Mouse (Mus musculus) neural tube, embryonic 15.5 days (tissue): ENCODE measurements around the gene Slc2a13. TPM values are rescaled to one million over a fixed set of nuclear protein-coding genes. Genes with fewer than 3 reads are reported as not detected.
A peak's percentile ranks its signal among the peaks of the same experiment; 100 is the strongest.

ENCODE experiments used
- ATAC-seq: fragments of 200-750 bp; cut with Nextera tagmentation; 2 replicates; pipeline ENCODE4 v1.8.0; 2017; ENCODE audit warnings: mild to moderate bottlenecking, moderate TSS enrichment, moderate library complexity; ENCODE audit not compliant: low FRiP score
- H3K27ac ChIP-seq: fragments of 300-500 bp; sonication (generic); replicated peaks from 2 replicates; pipeline ENCODE4 v1.5.1; 2015; ENCODE audit warnings: mild to moderate bottlenecking, inconsistent platforms
- H3K27me3 ChIP-seq: fragments of 300-500 bp; sonication (generic); replicated peaks from 2 replicates; pipeline ENCODE4 v1.6.1; 2015; ENCODE audit warnings: inconsistent platforms
- H3K36me3 ChIP-seq: fragments of 300-500 bp; sonication (generic); 2 replicates; pipeline ENCODE4 v1.6.1; 2015; ENCODE audit warnings: inconsistent platforms
- H3K4me1 ChIP-seq: fragments of 300-500 bp; sonication (generic); 2 replicates; pipeline ENCODE4 v1.6.1; 2015; ENCODE audit warnings: inconsistent platforms
- H3K4me2 ChIP-seq: fragments of 300-500 bp; sonication (generic); 2 replicates; pipeline ENCODE4 v1.6.1; 2015; ENCODE audit warnings: inconsistent platforms, mild to moderate bottlenecking, moderate library complexity
- H3K4me3 ChIP-seq: fragments of 300-500 bp; sonication (generic); replicated peaks from 2 replicates; pipeline ENCODE4 v1.5.1; 2015; ENCODE audit warnings: mild to moderate bottlenecking, inconsistent platforms
- H3K9ac ChIP-seq: fragments of 300-500 bp; sonication (generic); replicated peaks from 2 replicates; pipeline ENCODE4 v1.6.1; 2015; ENCODE audit warnings: mild to moderate bottlenecking, inconsistent platforms
- H3K9me3 ChIP-seq: fragments of 300-500 bp; sonication (generic); replicated peaks from 2 replicates; pipeline ENCODE4 v1.6.1; 2016; ENCODE audit warnings: inconsistent platforms
- WGBS: fragments of 180-500 bp; shearing (Covaris S2); methylation state at CpG from one replicate; pipeline ENCODE4 v1.1.7; 2015; ENCODE audit warnings: mixed read lengths; 5-methylcytosine and 5-hydroxymethylcytosine counted together
- polyA plus RNA-seq: library from polyadenylated mRNA; unstranded; fragments of >200 nt; fragmentation: Nextera tagmentation; extraction: Ambion mirVana; gene quantifications from 2 replicates; pipeline ENCODE4 v1.2.1, GENCODE M21; 2015

Slc2a13 gene
- polyA plus RNA-seq, 1 experiment from 2014 or later, result 4.7 TPM

DNA sequence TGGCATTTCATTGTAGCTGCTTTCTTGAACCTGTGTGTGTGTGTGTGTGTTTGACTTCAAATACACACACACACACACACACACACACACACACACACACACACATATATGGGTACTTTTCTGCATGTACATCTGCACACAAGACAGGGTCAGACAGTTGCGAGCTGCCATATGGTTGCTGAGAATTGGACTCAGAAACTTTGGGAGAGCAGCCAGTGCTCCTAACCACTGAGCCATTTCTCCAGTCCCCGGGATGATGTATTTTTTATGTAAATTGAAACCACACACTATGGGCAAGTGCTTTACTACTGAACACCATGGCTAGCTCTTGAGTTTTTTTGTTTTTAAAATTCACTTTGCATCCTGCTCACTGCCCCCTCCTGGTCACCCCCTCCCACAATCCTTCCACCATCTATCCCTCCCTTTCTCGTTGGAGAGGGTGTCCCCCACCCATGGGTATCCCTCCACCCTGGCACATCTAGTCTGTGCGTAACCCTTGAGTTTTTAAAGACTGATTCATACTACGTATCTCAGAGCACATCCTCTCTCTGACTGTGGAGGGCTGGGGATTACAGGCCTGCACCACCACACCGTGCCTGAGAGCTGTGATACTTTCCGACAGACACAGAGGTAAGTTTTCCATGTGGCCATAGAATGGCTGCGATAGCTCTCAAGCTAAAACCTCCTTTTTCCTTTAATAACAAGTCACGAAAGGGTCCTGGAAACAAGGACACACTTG lies 200.4 kb downstream of the Slc2a13 start:
- 48% methylated on average over 9 of the region's 9 CpGs for WGBS
- H3K4me3 ChIP-seq, result no peak overlapping the region
- no peaks in the 10 kb centered on the region for H3K9me3 ChIP-seq
- peak; percentile 48 for ATAC-seq
- peaks cover 53% of the 10 kb centered on the region for H3K4me1 ChIP-seq
- H3K4me2 ChIP-seq, result no peak overlapping the region; the same call in 1 of the 2 replicates
- peak overlapping the region; percentile 69 for H3K27ac ChIP-seq
- H3K36me3 ChIP-seq, result no peaks in the 10 kb centered on the region
- no peaks in the 10 kb centered on the region for H3K27me3 ChIP-seq
- no peak overlapping the region for H3K9ac ChIP-seq

- no peaks in the 10 kb centered on the region for H3K27me3 ChIP-seq
- H3K4me2 ChIP-seq, result no peak overlapping the region
- H3K4me1 ChIP-seq, result peaks cover 46% of the 10 kb centered on the region
- no peaks in the 10 kb centered on the region for H3K36me3 ChIP-seq
- no peak overlapping the region for H3K4me3 ChIP-seq
- H3K27ac ChIP-seq, result peak overlapping the region; percentile 69
- no peak overlapping the region for H3K9ac ChIP-seq
- no peaks in the 10 kb centered on the region for H3K9me3 ChIP-seq
- ATAC-seq, result peak; percentile 62
- 39% methylated on average over 7 of the region's 7 CpGs for WGBS
These were observed 201.1 kb downstream of the Slc2a13 start for GRCm38 (mm10) chr15:91371859-91372394.

- no peaks in the 10 kb centered on the region for H3K36me3 ChIP-seq
- 47% methylated on average over 11 of the region's 11 CpGs for WGBS
These were observed 203.2 kb downstream of the Slc2a13 start for GRCm38 (mm10) chr15:91369736-91370449.

DNA sequence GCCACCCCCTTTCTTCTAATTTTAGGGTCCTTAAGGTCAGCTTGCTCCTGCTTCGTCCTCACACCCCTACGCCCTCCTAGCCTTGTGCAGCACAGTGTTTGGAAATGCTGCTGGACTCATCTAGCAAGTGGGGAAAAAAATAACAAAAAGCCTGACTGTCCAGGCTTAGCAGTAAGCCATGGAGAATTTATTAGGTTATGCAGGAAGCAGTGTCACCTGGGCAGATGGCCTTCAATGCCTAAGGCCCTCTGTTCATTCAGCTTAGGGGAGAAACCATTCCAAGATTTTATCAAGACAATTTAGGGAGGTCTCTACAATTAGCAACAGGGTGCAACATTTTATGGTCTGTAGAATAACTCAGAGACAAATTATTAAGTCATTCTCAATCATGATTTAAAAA lies 212.6 kb downstream of the Slc2a13 start:
- Histone ChIP-seq H3K36me3 (no peaks in the 10 kb centered on the region), H3K4me1 (no peaks in the 10 kb centered on the region; the same call in 1 of the 2 replicates), H3K27me3 (no peaks in the 10 kb centered on the region), H3K9me3 (no peaks in the 10 kb centered on the region), H3K27ac (no peak overlapping the region), H3K4me2 (no peak overlapping the region), H3K9ac (no peak overlapping the region), H3K4me3 (no peak overlapping the region)
- ATAC-seq, result no peak
- WGBS, result 88% methylated on average over 2 of the region's 2 CpGs

More at GRCm38 (mm10) chr15:91369736-91370449, 203.2 kb downstream of the Slc2a13 start:
- Histone ChIP-seq H3K27ac (no peak overlapping the region), H3K9ac (no peak overlapping the region), H3K4me2 (no peak overlapping the region), H3K27me3 (no peaks in the 10 kb centered on the region), H3K4me1 (peaks cover 45% of the 10 kb centered on the region), H3K9me3 (no peaks in the 10 kb centered on the region), H3K4me3 (no peak overlapping the region)
- ATAC-seq, result no peak

GRCm38 (mm10) chr15:91351006-91351405 lies 222.1 kb downstream of the Slc2a13 start:
- Histone ChIP-seq H3K36me3 (0 out of 2 replicates have a peak, but pooled peaks cover 4% of the 10 kb centered on the region), H3K4me1 (no peaks in the 10 kb centered on the region), H3K4me2 (no peak overlapping the region), H3K4me3 (no peak overlapping the region), H3K9ac (no peak overlapping the region), H3K27ac (0 out of 2 replicates have a peak overlapping the region, but pooled peaks have one; percentile 30), H3K9me3 (no peaks in the 10 kb centered on the region), H3K27me3 (no peaks in the 10 kb centered on the region)
- 77% methylated on average over 7 of the region's 7 CpGs for WGBS
- no peak for ATAC-seq

DNA sequence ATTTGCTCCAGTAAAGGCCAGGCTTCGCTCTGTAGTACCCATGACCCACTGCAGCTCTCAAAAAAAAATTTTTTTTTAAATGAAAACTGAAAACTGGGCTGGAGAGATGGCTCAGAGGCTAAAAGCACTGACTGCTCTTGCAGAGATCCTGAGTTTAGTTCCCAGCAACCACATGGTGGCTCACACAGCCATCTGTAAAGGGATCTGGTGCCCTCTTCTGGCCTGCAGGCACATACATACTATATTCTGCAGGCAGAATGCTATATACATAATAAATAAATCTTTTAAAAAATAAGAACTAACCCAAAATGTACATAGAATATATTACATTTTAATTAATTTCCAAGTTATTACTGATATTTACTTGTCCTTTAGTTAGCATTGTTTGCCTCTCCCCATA lies 234.7 kb downstream of the Slc2a13 start:
- Histone ChIP-seq H3K36me3 (0 out of 2 replicates have a peak, but pooled peaks cover 3% of the 10 kb centered on the region), H3K27ac (no peak overlapping the region), H3K27me3 (no peaks in the 10 kb centered on the region), H3K4me2 (no peak overlapping the region), H3K4me3 (no peak overlapping the region), H3K9ac (no peak overlapping the region), H3K4me1 (no peaks in the 10 kb centered on the region), H3K9me3 (no peaks in the 10 kb centered on the region)
- 96% methylated on average over 1 of the region's 1 CpGs for WGBS
- ATAC-seq, result no peak

- Histone ChIP-seq H3K9ac (no peak overlapping the region), H3K4me1 (no peaks in the 10 kb centered on the region), H3K9me3 (no peaks in the 10 kb centered on the region), H3K36me3 (no peaks in the 10 kb centered on the region), H3K4me3 (no peak overlapping the region), H3K4me2 (no peak overlapping the region), H3K27me3 (no peaks in the 10 kb centered on the region), H3K27ac (no peak overlapping the region)
- no peak for ATAC-seq
- 88% methylated on average over 6 of the region's 6 CpGs for WGBS
These were observed 238.6 kb downstream of the Slc2a13 start for GRCm38 (mm10) chr15:91334416-91334900.

- Histone ChIP-seq H3K9me3 (no peaks in the 10 kb centered on the region), H3K4me3 (no peak overlapping the region), H3K4me2 (no peak overlapping the region), H3K4me1 (no peaks in the 10 kb centered on the region; the same call in 1 of the 2 replicates), H3K9ac (no peak overlapping the region), H3K27ac (no peak overlapping the region), H3K36me3 (no peaks in the 10 kb centered on the region), H3K27me3 (no peaks in the 10 kb centered on the region)
- 73% methylated on average over 3 of the region's 3 CpGs for WGBS
- ATAC-seq, result no peak
These were observed 245.3 kb downstream of the Slc2a13 start for GRCm38 (mm10) chr15:91327748-91328147.

DNA sequence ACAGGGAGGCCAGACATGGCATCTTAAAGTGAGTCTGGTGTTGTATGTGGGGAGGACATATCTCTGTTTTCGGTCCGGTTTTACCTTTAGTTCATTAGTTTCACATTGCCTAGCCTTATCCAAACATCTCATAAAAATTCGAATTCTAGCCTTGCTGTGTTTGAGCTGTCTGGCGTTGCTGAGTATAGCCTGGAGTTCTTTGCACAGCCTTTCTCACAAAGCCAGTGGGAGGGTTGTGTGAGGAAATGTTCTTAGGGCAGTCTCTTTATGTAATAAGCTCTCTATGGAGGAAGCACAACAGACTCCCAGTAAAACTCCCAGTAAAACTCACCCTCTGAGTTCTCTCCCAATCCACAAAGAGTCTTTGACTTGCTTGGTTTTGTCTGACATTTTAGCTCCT lies 246.0 kb downstream of the Slc2a13 start:
- no peak overlapping the region for H3K9ac ChIP-seq
- no peak overlapping the region for H3K27ac ChIP-seq
- no peaks in the 10 kb centered on the region for H3K27me3 ChIP-seq
- WGBS, result 76% methylated on average over 4 of the region's 4 CpGs
- no peaks in the 10 kb centered on the region for H3K36me3 ChIP-seq
- no peak overlapping the region for H3K4me2 ChIP-seq
- H3K4me1 ChIP-seq, result no peaks in the 10 kb centered on the region; the same call in 1 of the 2 replicates
- ATAC-seq, result no peak
- no peaks in the 10 kb centered on the region for H3K9me3 ChIP-seq
- H3K4me3 ChIP-seq, result no peak overlapping the region

DNA sequence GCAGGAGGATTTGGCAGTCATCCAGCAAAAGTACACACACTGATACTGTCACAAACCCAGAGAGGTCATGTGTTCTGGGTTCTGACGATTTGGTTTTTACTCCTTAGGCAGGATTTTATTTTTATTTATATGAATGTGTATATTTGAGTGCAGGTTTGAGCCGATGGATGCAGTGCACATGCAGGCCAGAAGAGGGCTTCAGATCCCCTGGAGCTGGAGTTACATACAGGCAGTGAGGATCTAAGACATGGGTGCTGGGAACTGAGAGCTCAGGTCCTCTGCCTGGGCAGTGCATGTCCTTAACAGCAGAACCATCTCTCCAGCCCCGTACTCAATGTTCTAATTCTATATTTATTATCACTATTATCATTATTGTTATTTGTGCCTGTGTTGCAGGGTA lies 253.7 kb downstream of the Slc2a13 start:
- H3K9ac ChIP-seq, result no peak overlapping the region
- H3K4me2 ChIP-seq, result no peak overlapping the region
- no peaks in the 10 kb centered on the region for H3K36me3 ChIP-seq
- whole genome bisulfite sequencing, result 68% methylated on average over 3 of the region's 3 CpGs
- no peaks in the 10 kb centered on the region for H3K27me3 ChIP-seq
- H3K4me3 ChIP-seq, result no peak overlapping the region
- no peaks in the 10 kb centered on the region for H3K4me1 ChIP-seq
- no peak for ATAC-seq
- no peaks in the 10 kb centered on the region for H3K9me3 ChIP-seq
- no peak overlapping the region for H3K27ac ChIP-seq

- Histone ChIP-seq H3K36me3 (no peaks in the 10 kb centered on the region), H3K4me1 (peaks cover 3% of the 10 kb centered on the region; the same call in 1 of the 2 replicates), H3K9ac (no peak overlapping the region), H3K27me3 (no peaks in the 10 kb centered on the region), H3K4me3 (no peak overlapping the region), H3K4me2 (no peak overlapping the region), H3K27ac (no peak overlapping the region), H3K9me3 (no peaks in the 10 kb centered on the region)
- 60% methylated on average over 4 of the region's 4 CpGs for WGBS
- ATAC-seq, result no peak
These were observed 256.1 kb downstream of the Slc2a13 start for GRCm38 (mm10) chr15:91316964-91317363.
